Mouse (Mus musculus) liver, embryonic 13.5 days (tissue): ENCODE measurements around the gene Mog. TPM values are rescaled to one million over a fixed set of nuclear protein-coding genes. Genes with fewer than 3 reads are reported as not detected.
A peak's percentile ranks its signal among the peaks of the same experiment; 100 is the strongest.
"Not testable (repeated sequence)": the region's sequence is repeated elsewhere in the genome, so short reads cannot be mapped to it uniquely, and the experiment has no call there.

Experiments
- ATAC-seq: fragments of 200-750 bp; cut with Nextera tagmentation; 2 replicates; pipeline ENCODE4 v1.8.0; 2017; ENCODE audit warnings: low read depth, mild to moderate bottlenecking, moderate number of reproducible peaks, moderate library complexity
- DNase-seq: peaks from one replicate; pipeline ENCODE4 v3.0.0; 2022
- H3K27ac ChIP-seq: fragments of 300-500 bp; sonication (generic); 2 replicates; pipeline ENCODE4 v1.5.1; 2015; ENCODE audit warnings: moderate library complexity, mild to moderate bottlenecking, inconsistent platforms
- H3K27me3 ChIP-seq: fragments of 300-500 bp; sonication (generic); 2 replicates; pipeline ENCODE4 v1.6.1; 2015; ENCODE audit warnings: mild to moderate bottlenecking, inconsistent platforms
- H3K36me3 ChIP-seq: fragments of 300-500 bp; sonication (generic); 2 replicates; pipeline ENCODE4 v1.6.1; 2015; ENCODE audit warnings: mild to moderate bottlenecking, inconsistent platforms
- H3K4me1 ChIP-seq: fragments of 300-500 bp; sonication (generic); replicated peaks from 2 replicates; pipeline ENCODE4 v1.6.1; 2015; ENCODE audit warnings: inconsistent platforms
- H3K4me2 ChIP-seq: fragments of 300-500 bp; sonication (generic); 2 replicates; pipeline ENCODE4 v1.6.1; 2015; ENCODE audit warnings: inconsistent platforms, mild to moderate bottlenecking, moderate library complexity
- H3K4me3 ChIP-seq: fragments of 300-500 bp; sonication (generic); replicated peaks from 2 replicates; pipeline ENCODE4 v1.5.1; 2015; ENCODE audit warnings: mild to moderate bottlenecking, inconsistent platforms
- H3K9ac ChIP-seq: fragments of 300-500 bp; sonication (generic); 2 replicates; pipeline ENCODE4 v1.6.1; 2015; ENCODE audit warnings: mild to moderate bottlenecking, inconsistent platforms
- H3K9me3 ChIP-seq: fragments of 300-500 bp; sonication (generic); replicated peaks from 2 replicates; pipeline ENCODE4 v1.6.1; 2016; ENCODE audit warnings: inconsistent platforms
- WGBS: fragments of 180-500 bp; shearing (Covaris S2); methylation state at CpG from one replicate; pipeline ENCODE4 v1.1.7; 2015; ENCODE audit not compliant: insufficient replicate concordance; 5-methylcytosine and 5-hydroxymethylcytosine counted together
- polyA plus RNA-seq: library from polyadenylated mRNA; unstranded; fragments of >200 nt; fragmentation: Nextera tagmentation; extraction: Ambion mirVana; gene quantifications from 2 replicates; pipeline ENCODE4 v1.2.1, GENCODE M21; 2015

The Mog gene
- polyA plus RNA-seq, 1 experiment from 2014 or later = not detected

DNA sequence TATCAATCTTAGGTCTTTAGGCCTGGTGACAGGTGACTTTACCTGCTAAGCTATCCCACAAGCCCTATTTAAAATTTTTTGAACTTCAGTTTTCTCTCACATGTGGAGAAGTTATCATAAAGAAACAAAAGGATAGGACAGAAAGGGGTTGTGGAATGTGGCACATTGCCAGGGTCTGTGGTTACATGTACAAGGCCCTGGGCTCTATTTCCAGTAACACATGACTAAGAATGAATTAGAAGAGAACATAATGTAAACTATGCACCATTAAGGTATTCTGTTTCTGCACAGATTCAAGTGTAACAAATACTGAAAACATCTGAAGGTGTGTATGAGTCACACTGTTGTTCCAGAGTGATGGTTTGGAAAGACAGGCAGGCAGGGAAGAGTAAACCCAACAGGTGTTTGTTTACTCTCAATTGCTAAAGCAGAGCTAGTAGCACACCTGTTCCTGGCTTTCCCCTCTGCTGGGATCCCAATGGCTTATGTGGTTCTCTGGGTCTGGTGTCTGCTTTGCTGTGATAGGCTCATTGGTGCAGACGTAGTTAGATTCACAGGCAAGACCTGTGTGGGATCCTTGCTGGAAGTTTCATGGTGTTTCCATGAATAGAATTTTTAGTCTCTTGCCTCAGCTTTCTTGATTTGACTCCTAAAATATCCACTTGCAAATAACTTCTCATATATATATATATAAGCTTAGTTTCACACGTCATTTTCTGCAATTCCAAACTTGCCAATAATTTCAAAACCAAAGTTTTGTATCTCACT is 16.1 kb upstream of the Mog start:
- DNase-seq = no peak
- Histone ChIP-seq H3K9me3 (no peaks in the 10 kb centered on the region), H3K9ac (no peak overlapping the region), H3K27me3 (peaks cover 7% of the 10 kb centered on the region), H3K36me3 (no peaks in the 10 kb centered on the region), H3K27ac (no peak overlapping the region), H3K4me2 (no peak overlapping the region), H3K4me3 (no peak overlapping the region), H3K4me1 (no peaks in the 10 kb centered on the region)
- WGBS = 55% methylated on average over 2 of the region's 2 CpGs
- ATAC-seq = no peak

DNA sequence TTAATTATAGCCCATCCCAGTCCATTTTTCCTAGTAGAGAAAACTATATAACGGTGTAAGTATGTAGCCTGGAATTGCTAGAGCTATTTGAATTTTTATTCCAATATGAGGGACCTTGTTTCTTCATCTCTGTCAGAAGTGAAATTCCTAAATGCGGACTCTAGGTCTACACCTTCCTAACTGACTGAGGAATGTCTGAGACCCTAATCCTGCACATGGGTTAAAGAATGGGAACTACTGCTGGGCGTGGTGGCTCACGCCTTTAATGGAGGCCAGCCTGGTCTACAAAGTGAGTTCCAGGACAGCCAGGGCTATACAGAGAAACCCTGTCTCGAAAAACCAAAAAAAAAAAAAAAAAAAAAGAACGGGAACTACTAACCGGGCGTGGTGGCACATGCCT is 6.0 kb upstream of the Mog start:
- H3K4me3 ChIP-seq = peak overlapping the region; percentile 53
- H3K9me3 ChIP-seq = no peaks in the 10 kb centered on the region
- ATAC-seq = no peak
- no peak overlapping the region for H3K27ac ChIP-seq
- H3K36me3 ChIP-seq = no peaks in the 10 kb centered on the region
- 68% methylated on average over 8 of the region's 8 CpGs for WGBS
- H3K9ac ChIP-seq = no peak overlapping the region; the same call in 1 of the 2 replicates
- H3K4me1 ChIP-seq = peaks cover 4% of the 10 kb centered on the region
- no peaks in the 10 kb centered on the region for H3K27me3 ChIP-seq
- H3K4me2 ChIP-seq = peak overlapping the region; percentile 58
- no peak for DNase-seq

DNA sequence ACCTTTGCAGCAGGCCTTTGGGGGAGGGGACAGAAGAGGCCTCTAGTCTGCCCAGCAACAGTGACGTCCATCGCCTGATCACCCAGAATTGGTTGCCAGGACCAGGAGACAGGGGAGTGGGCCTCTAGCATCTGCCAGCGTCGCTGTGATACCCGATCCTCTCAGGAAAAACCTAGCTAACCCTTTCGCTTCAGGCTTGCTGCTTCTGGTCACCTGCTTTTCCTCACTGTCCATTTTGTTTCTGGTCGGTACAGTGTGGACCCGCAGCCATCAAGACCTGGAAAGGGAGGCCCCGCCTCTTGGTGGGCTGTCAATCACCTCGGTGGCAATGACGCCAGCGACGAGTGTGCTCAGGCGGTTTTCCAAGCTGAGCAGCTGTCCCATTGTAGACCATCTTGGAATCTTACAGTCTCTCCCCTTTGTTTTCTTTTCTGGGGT is 5.5 kb upstream of the Mog start:
- H3K4me1 ChIP-seq = peaks cover 4% of the 10 kb centered on the region
- H3K27me3 ChIP-seq = no peaks in the 10 kb centered on the region
- H3K9me3 ChIP-seq = no peaks in the 10 kb centered on the region
- no peak overlapping the region for H3K27ac ChIP-seq
- DNase-seq (peak; percentile 56), ATAC-seq (peak; percentile 91)
- H3K4me3 ChIP-seq = peak overlapping the region; percentile 53
- peak overlapping the region; percentile 58 for H3K4me2 ChIP-seq
- 2% methylated on average over 14 of the region's 14 CpGs for WGBS
- H3K9ac ChIP-seq = peak overlapping the region; percentile 41; the same call in 1 of the 2 replicates
- H3K36me3 ChIP-seq = no peaks in the 10 kb centered on the region

DNA sequence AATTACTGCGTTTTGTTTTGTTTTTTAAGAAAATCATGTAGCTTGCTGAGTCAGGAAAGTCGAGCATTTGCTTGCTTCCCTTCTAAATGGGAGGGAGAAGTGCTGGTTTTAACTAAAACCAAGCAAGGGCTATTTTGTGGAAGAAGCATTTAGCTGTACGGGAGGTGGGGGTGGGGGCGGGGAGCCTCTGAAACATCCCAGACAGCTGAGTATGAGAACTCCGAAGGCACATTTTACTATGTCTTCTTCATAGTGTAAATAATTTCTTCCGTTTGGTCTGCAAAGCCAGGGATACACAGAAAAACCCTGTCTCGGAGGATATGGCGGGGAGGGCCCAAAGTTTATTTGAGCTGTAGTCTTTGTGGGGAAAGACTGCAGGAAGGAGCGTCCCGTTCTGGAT is 5.0 kb upstream of the Mog start:
- 25% methylated on average over 10 of the region's 10 CpGs for WGBS
- no peak for ATAC-seq
- Histone ChIP-seq H3K9ac (0 out of 2 replicates have a peak overlapping the region, but pooled peaks have one; percentile 41), H3K4me1 (peaks cover 4% of the 10 kb centered on the region), H3K9me3 (no peaks in the 10 kb centered on the region), H3K4me2 (peak overlapping the region; percentile 58), H3K4me3 (peak overlapping the region; percentile 53; the same call in 1 of the 2 replicates), H3K27me3 (no peaks in the 10 kb centered on the region), H3K27ac (peak overlapping the region; percentile 63), H3K36me3 (no peaks in the 10 kb centered on the region)
- no peak for DNase-seq

DNA sequence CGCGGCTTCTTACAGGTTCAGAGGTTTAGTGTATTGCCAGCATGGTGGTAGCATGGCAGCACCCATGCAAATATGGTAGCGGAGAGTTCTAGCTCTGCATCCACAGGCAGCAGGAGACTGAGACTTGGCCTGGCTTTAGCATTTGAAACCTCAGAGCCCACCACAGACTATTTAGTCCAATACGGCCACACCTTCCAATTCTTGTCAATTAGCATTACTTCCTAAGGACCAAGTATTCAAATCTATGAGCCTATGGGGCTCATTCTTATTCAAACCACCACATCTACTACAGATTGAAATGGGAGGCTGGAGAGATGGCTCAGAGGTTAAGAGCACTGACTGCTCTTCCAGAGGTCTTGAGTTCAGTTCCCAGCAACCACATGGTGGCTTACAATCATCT is 4.3 kb upstream of the Mog start:
- H3K27ac ChIP-seq = no peak overlapping the region
- WGBS = 81% methylated on average over 4 of the region's 4 CpGs

DNA sequence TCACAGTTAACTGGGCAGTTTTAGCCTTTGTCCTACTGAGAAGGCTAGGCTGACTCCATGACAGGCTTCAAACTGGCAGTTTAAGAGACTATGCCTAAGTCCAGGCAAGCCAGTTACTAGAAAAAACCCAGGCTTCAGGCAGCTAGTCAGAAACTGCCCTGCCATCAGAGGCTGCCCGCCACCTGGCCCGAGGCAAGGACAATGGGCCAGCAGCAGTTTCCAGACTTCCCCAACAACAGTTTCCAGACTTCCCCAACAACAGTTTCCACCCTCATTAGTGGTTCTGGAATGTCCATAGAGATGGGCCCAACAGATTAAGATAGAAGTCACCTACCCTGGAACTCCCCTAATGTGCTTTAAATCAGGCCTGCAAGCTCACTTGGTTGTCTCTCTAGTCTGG is 3.2 kb upstream of the Mog start:
- WGBS = 73% methylated on average over 2 of the region's 2 CpGs
- Histone ChIP-seq H3K4me3 (no peak overlapping the region), H3K27me3 (no peaks in the 10 kb centered on the region), H3K9me3 (no peaks in the 10 kb centered on the region), H3K36me3 (no peaks in the 10 kb centered on the region), H3K4me2 (no peak overlapping the region), H3K9ac (no peak overlapping the region), H3K4me1 (peaks cover 4% of the 10 kb centered on the region), H3K27ac (no peak overlapping the region)
- ATAC-seq (no peak), DNase-seq (no peak)

More for the DNA sequence above, 4.3 kb upstream of the Mog start:
- H3K36me3 ChIP-seq = no peaks in the 10 kb centered on the region
- H3K4me1 ChIP-seq = peaks cover 4% of the 10 kb centered on the region
- H3K9me3 ChIP-seq = no peaks in the 10 kb centered on the region
- H3K27me3 ChIP-seq = no peaks in the 10 kb centered on the region
- DNase-seq (no peak), ATAC-seq (no peak)
- no peak overlapping the region for H3K4me3 ChIP-seq
- no peak overlapping the region for H3K4me2 ChIP-seq
- H3K9ac ChIP-seq = no peak overlapping the region

DNA sequence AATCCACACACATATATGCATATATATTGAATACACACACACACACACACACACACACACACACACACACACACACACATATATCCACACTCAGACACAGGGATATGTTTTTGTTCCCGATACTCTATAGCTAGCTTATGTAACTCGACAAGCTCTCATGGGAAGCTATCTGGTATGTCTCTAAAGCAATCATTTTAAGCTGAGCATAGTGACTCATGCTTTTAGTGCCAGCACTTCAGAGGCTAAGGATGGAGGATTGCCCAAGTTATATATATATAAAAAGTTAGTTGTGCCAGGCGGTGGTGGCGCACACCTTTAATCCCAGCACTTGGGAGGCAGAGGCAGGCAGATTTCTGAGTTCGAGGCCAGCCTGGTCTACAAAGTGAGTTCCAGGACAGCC is 4.0 kb downstream of the Mog start:
- H3K27ac ChIP-seq, H3K4me3 ChIP-seq, H3K4me2 ChIP-seq, H3K4me1 ChIP-seq, H3K9ac ChIP-seq, H3K27me3 ChIP-seq, H3K9me3 ChIP-seq, DNase-seq, ATAC-seq, H3K36me3 ChIP-seq: not testable (repeated sequence)
- WGBS = 65% methylated on average over 5 of the region's 5 CpGs

DNA sequence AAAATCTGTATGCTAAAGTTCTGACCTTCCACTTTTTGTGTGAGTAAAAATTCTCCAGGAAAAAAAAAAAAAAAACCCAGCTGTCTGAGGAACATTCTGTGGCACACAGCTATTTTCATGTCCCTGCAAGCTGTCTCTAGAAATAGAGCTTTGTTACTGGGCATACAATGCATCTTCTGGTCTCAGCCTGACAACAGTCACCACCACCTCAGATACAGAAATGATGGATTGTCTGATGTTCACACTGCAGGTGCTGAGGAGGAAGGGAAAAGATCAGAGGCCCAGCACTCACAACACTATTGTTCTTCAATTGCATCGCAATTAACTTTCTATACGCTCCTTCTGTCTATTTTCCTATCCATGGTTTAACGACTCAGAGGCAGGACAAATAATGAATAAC is 4.9 kb downstream of the Mog start:
- H3K36me3 ChIP-seq = no peaks in the 10 kb centered on the region
- H3K9me3 ChIP-seq = no peaks in the 10 kb centered on the region
- DNase-seq = no peak
- no peak for ATAC-seq
- no peaks in the 10 kb centered on the region for H3K4me1 ChIP-seq
- no peak overlapping the region for H3K4me3 ChIP-seq
- H3K4me2 ChIP-seq = no peak overlapping the region
- H3K9ac ChIP-seq = no peak overlapping the region
- no peak overlapping the region for H3K27ac ChIP-seq
- WGBS = 72% methylated on average over 3 of the region's 3 CpGs
- no peaks in the 10 kb centered on the region for H3K27me3 ChIP-seq

DNA sequence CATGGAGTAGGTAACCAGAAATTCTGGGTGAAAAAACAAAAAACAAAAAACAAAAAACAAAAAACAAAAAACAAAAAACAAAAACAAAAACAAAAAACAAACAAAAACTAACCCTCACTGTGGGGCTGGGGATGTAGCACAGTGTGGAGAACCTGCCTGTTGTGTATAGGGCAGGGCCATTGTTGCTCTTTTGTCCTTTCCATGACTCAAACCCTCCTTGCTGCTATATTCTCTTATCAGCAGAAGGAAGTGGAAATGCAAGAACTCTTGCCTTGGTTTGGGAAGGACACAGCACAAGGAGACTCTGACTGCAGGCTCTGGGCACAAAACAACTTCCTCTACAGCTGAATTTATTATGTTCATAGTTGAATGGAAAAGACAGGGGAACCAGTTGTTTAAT is 6.9 kb downstream of the Mog start:
- no peak for ATAC-seq
- H3K27me3 ChIP-seq = no peaks in the 10 kb centered on the region
- no peak overlapping the region for H3K4me3 ChIP-seq

DNA sequence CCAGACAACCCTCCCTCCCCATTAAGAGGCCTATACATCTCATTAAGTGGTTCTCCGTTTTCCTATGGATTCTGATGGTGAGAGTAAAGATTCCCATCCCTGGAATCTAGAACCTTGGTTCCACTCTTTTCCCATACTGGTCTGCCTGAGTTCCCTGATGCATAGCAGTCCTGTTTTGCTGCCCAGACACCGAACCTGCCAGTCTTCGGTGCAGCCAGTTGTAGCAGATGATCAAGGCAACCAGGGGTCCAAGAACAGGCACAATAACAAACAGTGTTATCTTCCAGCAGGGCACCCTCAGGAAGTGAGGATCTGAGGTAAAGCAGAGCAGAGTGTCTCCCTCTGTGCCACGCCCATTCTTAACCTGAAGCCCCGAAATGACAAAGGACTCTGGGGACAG is 11.1 kb downstream of the Mog start:
- H3K4me3 ChIP-seq = no peak overlapping the region
- H3K27me3 ChIP-seq = no peaks in the 10 kb centered on the region
- ATAC-seq (no peak), DNase-seq (no peak)
- H3K27ac ChIP-seq = no peak overlapping the region
- no peak overlapping the region for H3K4me2 ChIP-seq
- no peaks in the 10 kb centered on the region for H3K9me3 ChIP-seq
- WGBS = 39% methylated on average over 5 of the region's 5 CpGs
- no peak overlapping the region for H3K9ac ChIP-seq
- no peaks in the 10 kb centered on the region for H3K36me3 ChIP-seq
- H3K4me1 ChIP-seq = no peaks in the 10 kb centered on the region

More for the DNA sequence above, 6.9 kb downstream of the Mog start:
- no peaks in the 10 kb centered on the region for H3K36me3 ChIP-seq
- no peak for DNase-seq
- no peaks in the 10 kb centered on the region for H3K4me1 ChIP-seq
- H3K4me2 ChIP-seq = no peak overlapping the region
- no peak overlapping the region for H3K9ac ChIP-seq
- H3K27ac ChIP-seq = no peak overlapping the region
- H3K9me3 ChIP-seq = no peaks in the 10 kb centered on the region

DNA sequence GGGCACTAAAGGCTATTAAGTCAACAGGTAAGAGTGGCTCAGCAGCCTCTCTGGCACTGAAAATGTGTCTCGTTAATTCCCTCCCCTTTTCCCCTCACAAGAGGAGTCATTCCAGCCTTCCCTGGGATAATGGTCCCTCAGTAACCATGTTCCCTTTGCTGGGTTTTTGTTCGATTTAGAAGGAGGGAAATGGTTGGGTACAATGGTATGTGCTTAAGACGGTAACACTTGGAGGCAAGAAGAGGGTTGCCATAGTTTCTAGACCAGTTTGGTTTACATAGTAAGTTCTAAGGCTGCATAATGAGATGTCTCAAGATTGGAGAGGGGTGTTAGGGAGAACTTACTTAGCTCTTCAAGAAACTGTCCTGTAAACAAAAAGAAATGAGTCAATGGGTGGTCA is 11.5 kb downstream of the Mog start:
- Histone ChIP-seq H3K9me3 (no peaks in the 10 kb centered on the region), H3K27ac (no peak overlapping the region), H3K9ac (no peak overlapping the region), H3K4me3 (no peak overlapping the region), H3K4me2 (no peak overlapping the region), H3K36me3 (no peaks in the 10 kb centered on the region), H3K27me3 (no peaks in the 10 kb centered on the region), H3K4me1 (no peaks in the 10 kb centered on the region)
- WGBS = 61% methylated on average over 3 of the region's 3 CpGs
- DNase-seq = no peak
- no peak for ATAC-seq

DNA sequence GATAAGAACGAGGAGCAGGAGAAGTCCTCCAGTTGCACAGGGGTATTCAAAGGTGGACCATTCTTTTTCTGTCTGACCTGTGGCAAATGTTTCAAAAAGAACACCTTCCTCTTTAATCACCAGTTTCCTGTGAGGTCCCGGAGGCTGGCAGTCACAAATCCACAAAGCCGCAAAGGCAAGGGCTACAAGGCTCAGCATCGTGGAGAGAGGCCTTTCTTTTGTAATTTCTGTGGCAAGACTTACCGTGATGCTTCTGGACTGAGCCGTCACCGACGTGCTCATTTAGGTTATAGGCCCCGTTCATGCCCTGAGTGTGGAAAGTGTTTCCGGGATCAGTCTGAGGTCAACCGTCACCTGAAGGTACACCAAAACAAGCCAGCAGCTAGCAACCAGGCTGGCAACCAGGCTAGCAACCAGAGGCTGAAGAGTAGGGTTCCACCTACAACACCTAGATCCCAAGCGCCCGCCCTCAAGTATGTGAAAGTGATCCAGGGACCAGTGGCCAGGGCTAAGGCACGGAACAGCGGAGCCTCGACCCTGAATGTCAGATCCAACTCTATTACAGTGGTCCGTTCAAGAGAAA is 13.6 kb downstream of the Mog start:
- Histone ChIP-seq H3K27me3 (peaks cover 2% of the 10 kb centered on the region; the same call in 1 of the 2 replicates), H3K9ac (no peak overlapping the region), H3K4me3 (no peak overlapping the region), H3K27ac (no peak overlapping the region), H3K36me3 (no peaks in the 10 kb centered on the region), H3K9me3 (no peaks in the 10 kb centered on the region), H3K4me2 (no peak overlapping the region), H3K4me1 (no peaks in the 10 kb centered on the region)
- 55% methylated on average over 17 of the region's 17 CpGs for WGBS
- DNase-seq (no peak), ATAC-seq (no peak)
